Mouse (Mus musculus): Measurements from ENCODE around the gene Tgfb1.

DNA sequence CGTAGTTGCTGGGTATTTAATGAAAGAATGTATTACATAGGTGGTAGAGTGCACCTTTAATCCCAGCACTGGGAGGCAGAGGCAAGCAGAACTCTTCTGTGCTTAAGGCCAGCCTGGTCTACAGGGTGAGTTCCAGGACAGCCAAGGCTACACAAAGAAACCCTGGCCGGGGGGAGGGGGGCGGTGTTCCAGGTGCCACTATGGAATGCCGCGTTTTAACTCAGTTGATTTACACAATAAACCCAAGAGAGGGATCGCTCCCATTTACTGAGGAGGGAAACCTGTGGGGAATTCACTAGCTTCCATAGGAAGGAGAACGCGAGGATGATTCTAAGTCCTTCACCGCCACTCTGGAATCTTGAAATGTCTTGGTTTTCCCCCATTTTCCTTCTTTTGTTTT, 17.2 kb upstream of the Tgfb1 start:
- TF ChIP-seq POLR2A (IDR thresholded peaks at IDR 0.05; ENCODE audit: borderline replicate concordance, insufficient read depth, low read length) (no peak), CTCF (IDR thresholded peaks at IDR 0.05; ENCODE audit: borderline replicate concordance, insufficient read depth, low read depth, low read length) (no peak)
